Mouse (Mus musculus): ENCODE measurements around the gene Ttl.

The Ttl gene

GRCm38 (mm10) chr2:129084959-129085358, 19.2 kb downstream of the Ttl start:
- DNase-seq (ENCODE audit: low read depth, low spot score): no peak

GRCm38 (mm10) chr2:129087520-129087919, 21.8 kb downstream of the Ttl start:
- no peak for DNase-seq (ENCODE audit: low read depth, low spot score)

- DNase-seq (ENCODE audit: low read depth, low spot score): no peak
These were observed 24.6 kb downstream of the Ttl start for GRCm38 (mm10) chr2:129090370-129090769.

- DNase-seq (ENCODE audit: low read depth, low spot score): no peak
These were observed 27.1 kb downstream of the Ttl start for GRCm38 (mm10) chr2:129092810-129093209.

GRCm38 (mm10) chr2:129093926-129094724, 28.4 kb downstream of the Ttl start:
- no peak for DNase-seq (ENCODE audit: low read depth, low spot score)

GRCm38 (mm10) chr2:129100784-129101310, 35.1 kb downstream of the Ttl start, which contains the start of gene Polr1b:
Polr1b (plus strand) TSS chr2:129100995.
- peak; percentile 85 for DNase-seq (ENCODE audit: low read depth, low spot score)

GRCm38 (mm10) chr2:129112924-129113323, 47.2 kb downstream of the Ttl start:
- no peak for DNase-seq (ENCODE audit: low read depth, low spot score)

- DNase-seq (ENCODE audit: low read depth, low spot score): no peak
These were observed 50.1 kb downstream of the Ttl start for GRCm38 (mm10) chr2:129115706-129116367.

- no peak for DNase-seq (ENCODE audit: low read depth, low spot score)
These were observed 50.6 kb downstream of the Ttl start for GRCm38 (mm10) chr2:129116368-129116739.

GRCm38 (mm10) chr2:129118061-129118460, 52.3 kb downstream of the Ttl start:
- no peak for DNase-seq (ENCODE audit: low read depth, low spot score)

- DNase-seq (ENCODE audit: low read depth, low spot score): no peak
These were observed 56.2 kb downstream of the Ttl start for GRCm38 (mm10) chr2:129121986-129122385.

GRCm38 (mm10) chr2:129129412-129129929, 63.7 kb downstream of the Ttl start, which contains the start of gene Chchd5:
Chchd5 (plus strand) TSS chr2:129129700.
- peak; percentile 93 for DNase-seq (ENCODE audit: low read depth, low spot score)

- no peak for DNase-seq (ENCODE audit: low read depth, low spot score)
These were observed 64.3 kb downstream of the Ttl start for GRCm38 (mm10) chr2:129129987-129130545.

- DNase-seq (ENCODE audit: low read depth, low spot score): no peak
These were observed 65.0 kb downstream of the Ttl start for GRCm38 (mm10) chr2:129130776-129131175.

GRCm38 (mm10) chr2:129132231-129132630, 66.5 kb downstream of the Ttl start:
- no peak for DNase-seq (ENCODE audit: low read depth, low spot score)

- no peak for DNase-seq (ENCODE audit: low read depth, low spot score)
These were observed 67.5 kb downstream of the Ttl start for GRCm38 (mm10) chr2:129133006-129133805.

- no peak for DNase-seq (ENCODE audit: low read depth, low spot score)
These were observed 74.2 kb downstream of the Ttl start for GRCm38 (mm10) chr2:129139906-129140305.
